Mouse (Mus musculus) midbrain, embryonic 11.5 days (tissue): ENCODE measurements at regions not wholly inside any gene's neighbourhood (a gene's known extent, or its start where the extent isn't known, plus 50 kb on each side); places are given as distances from the start of the nearest gene placed in this dataset.

Experiments
- ATAC-seq: fragments of 200-750 bp; cut with Nextera tagmentation; 2 replicates; pipeline ENCODE4 v1.8.0; 2017; ENCODE audit warnings: moderate TSS enrichment, moderate library complexity; ENCODE audit not compliant: low FRiP score
- DNase-seq: peaks from one replicate; pipeline ENCODE4 v3.0.0; 2015; ENCODE audit warnings: low spot score; ENCODE audit errors: missing footprints
- H3K27ac ChIP-seq: fragments of 300-500 bp; sonication (generic); 2 replicates; pipeline ENCODE4 v1.5.1; 2014; ENCODE audit warnings: low read depth, low read length
- H3K27me3 ChIP-seq: fragments of 300-500 bp; sonication (generic); 2 replicates; pipeline ENCODE4 v1.6.1; 2014; ENCODE audit warnings: mild to moderate bottlenecking, low read length, moderate library complexity, mixed read lengths; ENCODE audit not compliant: control insufficient read depth, insufficient read depth
- H3K36me3 ChIP-seq: fragments of 300-500 bp; sonication (generic); 2 replicates; pipeline ENCODE4 v1.6.1; 2014; ENCODE audit warnings: mild to moderate bottlenecking, low read length, moderate library complexity, mixed read lengths; ENCODE audit not compliant: control insufficient read depth, insufficient read depth
- H3K4me1 ChIP-seq: fragments of 300-500 bp; sonication (generic); 2 replicates; pipeline ENCODE4 v1.6.1; 2014; ENCODE audit warnings: low read length; ENCODE audit not compliant: control insufficient read depth, insufficient read depth
- H3K4me2 ChIP-seq: fragments of 300-500 bp; sonication (generic); 2 replicates; pipeline ENCODE4 v1.6.1; 2014; ENCODE audit warnings: mild to moderate bottlenecking, moderate library complexity
- H3K4me3 ChIP-seq: fragments of 300-500 bp; sonication (generic); 2 replicates; pipeline ENCODE4 v1.5.1; 2014; ENCODE audit warnings: low read depth, low read length
- H3K9ac ChIP-seq: fragments of 300-500 bp; sonication (generic); 2 replicates; pipeline ENCODE4 v1.6.1; 2014; ENCODE audit warnings: low read length
- H3K9me3 ChIP-seq: fragments of 300-500 bp; sonication (generic); 2 replicates; pipeline ENCODE4 v1.6.1; 2016; ENCODE audit warnings: low read length; ENCODE audit not compliant: control insufficient read depth
- whole genome bisulfite sequencing: fragments of 180-500 bp; shearing (Covaris S2); extraction: QIAGEN DNeasy Blood & Tissue Kit; methylation state at CpG from one replicate; pipeline ENCODE4 v1.1.7; 2014; 5-methylcytosine and 5-hydroxymethylcytosine counted together

- no peak for ATAC-seq
- no peaks in the 10 kb centered on the region for H3K27me3 ChIP-seq
- no peaks in the 10 kb centered on the region for H3K36me3 ChIP-seq
- no peaks in the 10 kb centered on the region; the same call in 1 of the 2 replicates for H3K9me3 ChIP-seq
- H3K4me2 ChIP-seq: no peak overlapping the region
- H3K4me3 ChIP-seq: no peak overlapping the region
- DNase-seq: peak; percentile 39
- no peaks in the 10 kb centered on the region for H3K4me1 ChIP-seq
- H3K9ac ChIP-seq: no peak overlapping the region
- H3K27ac ChIP-seq: no peak overlapping the region
- WGBS: 79% methylated on average over 6 of the region's 6 CpGs
Observed at GRCm38 (mm10) chr2:92511771-92512744, 51.7 kb upstream of the Slc35c1 start.
